Mouse (Mus musculus): ENCODE measurements around the gene Mospd3. TPM values are rescaled to one million over a fixed set of nuclear protein-coding genes. Genes with fewer than 3 reads are reported as not detected.
A peak's percentile ranks its signal among the peaks of the same experiment; 100 is the strongest.

The Mospd3 gene
- polyA plus RNA-seq (2012; rRNA removed) = 46.1 and 59.6 TPM in 2 replicates

DNA sequence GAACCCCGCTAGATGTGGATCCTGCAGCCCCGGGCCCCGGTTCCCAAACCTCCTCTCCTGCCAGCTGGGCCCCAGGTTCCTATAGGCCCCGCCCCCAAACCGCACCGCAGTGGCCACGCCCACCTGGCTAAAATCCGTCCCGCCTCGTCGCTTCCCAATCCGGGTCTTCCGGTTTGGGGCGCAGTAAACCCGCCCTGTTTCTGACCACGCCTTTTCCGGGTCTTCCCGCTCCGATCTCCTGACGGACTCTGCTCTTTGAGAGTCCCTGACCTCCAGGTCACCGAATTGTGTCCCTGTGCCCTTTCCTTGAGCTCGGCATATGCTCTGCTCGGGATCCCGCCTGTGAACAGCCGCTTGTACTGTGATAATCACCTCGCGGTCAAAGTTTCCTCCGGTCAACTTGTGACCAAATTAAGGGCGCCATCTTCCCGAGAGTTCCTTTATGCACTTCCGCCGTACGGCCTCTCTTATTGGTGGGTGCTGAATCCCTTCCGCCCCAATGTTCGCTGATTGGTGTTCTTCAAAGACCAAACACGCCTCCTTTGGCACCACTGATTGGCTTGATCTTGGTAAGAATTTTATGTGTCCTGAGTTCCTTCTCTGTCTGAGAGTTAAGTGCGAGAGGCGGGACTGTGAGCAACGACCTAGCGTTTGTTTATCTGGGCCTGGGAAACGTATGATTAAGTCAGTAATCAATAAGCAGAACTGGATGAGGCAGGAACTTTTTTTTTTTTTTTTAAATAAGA is at the start of gene Mospd3:
Gene Mospd3 (minus strand): TSS at position 440 of the 746 bp plus-strand sequence.
- DNase-seq (ENCODE audit: extremely low spot score in 1 of 2, low spot score in 1 of 2) = peak; percentile 93 to 96

DNA sequence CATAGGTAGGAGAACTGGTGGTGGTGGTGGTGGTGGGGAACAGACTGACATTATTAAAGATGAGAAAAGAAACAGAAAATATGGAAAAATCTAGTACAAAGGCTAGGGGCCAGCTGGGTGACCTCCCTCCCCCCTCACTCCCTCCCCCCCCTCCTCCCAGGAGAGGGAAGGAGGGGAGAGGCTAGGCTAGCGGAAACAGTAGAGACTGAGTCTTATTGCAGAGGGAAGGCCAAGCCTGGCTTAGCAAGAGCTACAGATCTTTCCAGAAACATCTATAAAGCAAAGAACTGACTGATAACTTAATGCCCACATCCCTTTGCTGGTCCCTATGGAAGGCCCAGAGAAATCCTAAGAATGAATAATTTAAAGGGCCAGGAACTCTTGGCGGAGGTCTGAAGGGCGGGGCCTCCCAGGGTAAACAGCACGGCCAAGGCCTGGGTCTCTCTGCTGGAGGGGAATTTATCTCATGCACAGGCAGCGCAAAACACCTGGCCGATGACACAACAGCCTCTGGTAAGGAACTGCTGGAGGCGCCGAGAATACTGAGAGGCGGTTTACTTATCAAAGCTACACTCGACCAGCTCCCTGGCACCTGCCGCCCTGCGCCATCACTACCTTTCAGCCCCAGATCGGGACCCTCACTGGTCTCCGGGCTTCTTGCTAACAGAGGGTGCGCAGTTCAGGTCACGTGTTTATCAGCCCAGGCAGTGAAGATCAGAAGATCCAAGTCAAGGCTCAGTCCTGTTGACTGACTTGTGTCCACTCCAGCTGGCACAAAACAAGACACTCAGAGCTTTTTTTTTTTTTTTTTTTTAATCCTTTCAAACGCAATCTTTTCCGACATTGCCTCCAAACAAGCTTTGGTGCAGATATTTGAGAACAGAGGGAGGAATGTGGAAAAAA is 49.1 kb upstream of the Mospd3 start:
- DNase-seq (ENCODE audit: extremely low spot score in 1 of 2, low spot score in 1 of 2) = no peak

DNA sequence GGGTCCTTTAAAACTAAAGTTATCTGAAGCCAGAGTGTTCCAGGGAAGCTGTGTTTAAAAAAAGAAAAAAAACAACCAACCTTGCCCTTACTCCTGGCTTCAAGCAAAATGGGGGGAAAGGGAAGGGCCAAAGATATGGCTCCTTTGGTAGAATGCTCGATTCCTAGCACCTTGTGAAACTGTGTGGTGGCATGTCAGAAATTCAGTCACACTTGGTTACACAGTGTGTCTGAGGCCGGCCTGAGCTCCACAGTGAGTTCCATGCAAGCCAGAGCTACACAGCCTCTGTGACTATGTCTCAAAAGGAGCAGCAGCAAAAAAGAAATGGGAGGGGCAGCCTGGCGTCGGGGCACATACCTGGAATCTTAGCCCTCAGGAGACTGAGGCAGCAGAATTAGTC is 48.4 kb upstream of the Mospd3 start:
- no peak for DNase-seq (ENCODE audit: extremely low spot score in 1 of 2, low spot score in 1 of 2)

DNA sequence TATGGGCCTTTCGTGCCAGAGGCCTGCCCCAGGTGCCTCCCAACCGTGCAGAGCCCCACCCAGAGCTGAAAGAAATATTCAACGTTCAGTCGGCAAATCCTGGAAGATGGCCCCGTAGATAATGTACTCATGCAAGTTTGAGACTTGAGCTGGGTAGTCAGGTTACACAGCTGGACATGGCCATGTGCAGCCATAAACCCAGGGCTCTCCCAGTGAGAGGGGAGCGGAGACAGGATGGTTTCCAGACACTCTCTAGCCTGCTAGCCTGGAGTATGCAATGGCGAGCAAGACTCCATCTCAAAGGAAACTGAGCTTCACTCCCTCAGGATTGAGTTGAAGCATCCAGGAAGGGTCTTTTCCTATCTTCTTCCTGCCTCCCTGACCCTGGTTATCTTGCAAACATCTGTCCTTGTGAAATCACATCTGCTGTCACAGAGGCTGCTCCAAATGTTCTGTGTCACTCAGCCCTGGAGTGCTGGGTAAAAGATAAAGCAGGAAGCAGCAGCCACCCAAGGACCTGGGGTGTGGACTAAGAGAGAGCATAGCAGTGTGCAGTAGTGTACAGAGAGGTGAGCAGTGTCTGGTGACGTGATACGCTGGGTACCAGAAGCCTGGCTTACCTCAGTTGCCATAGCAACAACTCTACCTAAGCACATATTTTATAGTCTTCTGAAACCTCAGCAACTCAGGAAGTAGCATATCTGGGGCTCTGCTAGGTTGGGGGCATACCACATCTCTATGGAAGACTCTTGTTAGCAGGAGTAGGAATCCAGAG is 47.2 kb upstream of the Mospd3 start:
- DNase-seq (ENCODE audit: extremely low spot score in 1 of 2, low spot score in 1 of 2) = no peak

DNA sequence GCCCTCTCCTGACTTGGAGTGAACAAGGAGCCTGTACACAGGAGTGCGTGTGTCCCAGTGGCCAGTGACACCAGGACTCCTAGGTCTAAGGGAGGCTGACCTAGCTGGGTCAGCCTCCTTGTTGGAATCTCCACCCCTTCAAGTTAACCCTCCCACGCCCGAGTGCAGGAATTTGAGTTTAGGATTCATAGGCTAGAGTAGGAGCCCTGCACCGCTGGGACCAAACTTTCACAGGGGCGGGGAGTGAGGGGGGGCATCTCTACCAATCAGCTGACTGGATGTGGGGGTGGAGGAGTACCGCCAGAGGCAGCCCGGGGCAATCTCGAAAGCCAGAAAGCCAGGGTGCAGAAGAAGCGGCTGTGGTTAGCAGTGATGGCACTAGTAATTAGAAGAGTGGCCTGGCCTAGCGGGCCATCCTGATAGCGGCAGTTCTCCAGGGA is 44.8 kb upstream of the Mospd3 start, which contains the start of gene Irs3:
Gene Irs3 (minus strand): TSS at position 63 of the 440 bp plus-strand sequence.
- DNase-seq (ENCODE audit: extremely low spot score in 1 of 2, low spot score in 1 of 2) = no peak

DNA sequence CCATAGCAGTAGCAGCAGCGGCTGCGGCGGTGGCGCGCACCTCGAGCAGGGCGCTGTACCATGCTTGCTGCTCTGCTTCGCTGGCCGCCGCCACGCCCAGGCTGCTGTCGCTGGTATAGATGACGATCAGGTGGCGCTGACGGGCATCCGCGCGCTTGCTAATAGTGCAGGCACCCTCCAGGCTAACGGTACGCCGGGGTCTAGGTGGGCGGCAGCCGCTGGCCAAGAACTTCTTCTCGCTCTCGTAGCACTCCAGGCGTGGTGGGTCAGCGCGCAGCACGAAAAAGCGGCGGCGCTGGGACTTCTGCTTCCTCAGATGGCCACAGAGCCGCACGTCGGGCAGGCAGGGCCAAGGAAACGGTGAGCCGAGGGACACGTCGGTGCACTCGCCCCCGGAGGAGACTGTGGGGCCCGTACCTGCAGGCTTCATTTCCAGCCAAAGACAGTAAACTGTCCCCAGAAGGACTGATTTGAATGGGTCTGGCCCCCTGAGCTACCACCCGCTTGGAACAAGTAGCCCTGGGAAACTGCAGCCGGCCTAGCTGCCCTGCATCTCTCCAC is 44.3 kb upstream of the Mospd3 start:
- no peak for DNase-seq (ENCODE audit: extremely low spot score in 1 of 2, low spot score in 1 of 2)

DNA sequence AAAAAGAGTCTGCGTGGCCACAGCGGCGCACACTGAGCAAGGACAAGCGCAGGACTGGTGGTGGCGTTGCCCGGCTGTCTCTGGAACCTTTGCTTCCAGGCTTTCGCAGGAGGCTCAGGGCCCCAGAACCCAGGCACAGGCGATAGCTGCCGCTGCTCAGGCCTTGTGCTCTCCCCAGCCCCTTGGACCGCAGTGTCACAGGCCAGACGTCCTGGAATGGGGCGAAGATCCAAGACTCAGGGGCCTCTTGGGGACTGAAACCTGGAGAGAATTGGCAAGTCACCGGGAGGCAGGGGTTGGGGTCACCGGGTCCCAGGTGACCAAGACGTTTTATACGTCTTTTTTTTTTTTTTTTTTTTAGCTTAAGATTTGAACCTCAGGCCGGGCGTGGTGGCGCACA is 43.6 kb upstream of the Mospd3 start:
- DNase-seq (ENCODE audit: extremely low spot score in 1 of 2, low spot score in 1 of 2) = no peak

DNA sequence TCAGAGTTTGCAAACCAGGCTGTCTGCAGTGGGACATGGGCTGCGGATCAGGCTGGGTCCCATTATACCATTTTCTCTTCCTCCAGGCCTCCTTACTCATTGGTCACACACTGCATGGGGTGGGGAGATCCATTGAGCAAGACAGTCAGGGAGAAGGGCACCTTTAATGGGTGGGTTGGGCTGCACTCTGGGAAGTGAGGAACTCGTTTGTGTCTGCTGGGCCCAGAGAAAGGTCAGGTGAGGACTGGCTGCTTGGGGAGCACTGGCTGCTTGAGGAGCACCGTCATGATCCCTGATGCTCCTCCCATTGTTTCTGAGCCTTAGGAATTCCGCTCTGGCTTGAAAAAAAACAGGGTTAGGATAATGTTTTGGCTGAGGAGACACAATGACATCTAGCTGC is 42.0 kb upstream of the Mospd3 start:
- no peak for DNase-seq (ENCODE audit: extremely low spot score in 1 of 2, low spot score in 1 of 2)

DNA sequence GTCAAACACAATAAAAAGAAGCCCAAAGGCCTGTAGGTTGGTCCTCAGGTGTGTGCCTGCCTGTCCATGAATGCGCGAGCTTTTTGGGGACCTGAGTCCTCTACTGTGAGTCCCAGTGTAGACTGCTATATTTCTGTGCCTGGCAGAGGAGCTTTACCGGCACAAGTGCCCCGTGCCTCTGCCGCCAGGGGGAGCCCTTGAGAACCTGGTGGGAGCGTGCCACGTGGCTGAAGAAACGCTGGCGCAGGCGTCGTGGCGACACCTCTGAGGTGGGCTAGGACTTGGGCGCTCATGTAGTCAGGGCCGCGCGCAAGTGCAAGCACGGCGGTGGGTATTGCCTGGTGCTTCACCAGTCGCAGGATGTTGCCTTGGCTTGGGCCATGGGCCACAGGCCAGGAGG is 40.2 kb upstream of the Mospd3 start, which contains the start of gene Sap25:
Gene Sap25 (plus strand): TSS at position 281 of the 400 bp plus-strand sequence.
- peak in 1 of 2 experiments; percentile 20 for DNase-seq (ENCODE audit: extremely low spot score in 1 of 2, low spot score in 1 of 2)

DNA sequence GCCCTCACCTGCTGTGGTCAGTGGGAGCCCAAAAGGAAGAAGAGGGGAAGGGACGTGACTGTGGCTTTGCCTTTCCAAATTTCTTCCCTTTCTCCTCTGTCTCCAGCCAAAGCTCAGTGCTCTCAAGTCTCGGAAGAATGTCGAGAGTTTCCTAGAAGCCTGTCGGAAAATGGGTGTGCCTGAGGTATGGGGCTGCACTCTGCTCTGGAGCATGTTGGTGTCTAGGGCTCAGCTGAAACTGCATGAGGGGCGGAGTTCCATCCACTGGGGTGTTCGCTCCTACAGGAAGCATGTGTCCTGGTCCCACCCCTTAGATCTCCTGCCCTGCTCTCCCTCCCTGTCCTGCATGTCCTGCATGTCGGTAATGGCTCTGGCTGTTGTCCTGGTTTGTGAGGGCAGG is 38.6 kb upstream of the Mospd3 start:
- DNase-seq (ENCODE audit: extremely low spot score in 1 of 2, low spot score in 1 of 2) = no peak

DNA sequence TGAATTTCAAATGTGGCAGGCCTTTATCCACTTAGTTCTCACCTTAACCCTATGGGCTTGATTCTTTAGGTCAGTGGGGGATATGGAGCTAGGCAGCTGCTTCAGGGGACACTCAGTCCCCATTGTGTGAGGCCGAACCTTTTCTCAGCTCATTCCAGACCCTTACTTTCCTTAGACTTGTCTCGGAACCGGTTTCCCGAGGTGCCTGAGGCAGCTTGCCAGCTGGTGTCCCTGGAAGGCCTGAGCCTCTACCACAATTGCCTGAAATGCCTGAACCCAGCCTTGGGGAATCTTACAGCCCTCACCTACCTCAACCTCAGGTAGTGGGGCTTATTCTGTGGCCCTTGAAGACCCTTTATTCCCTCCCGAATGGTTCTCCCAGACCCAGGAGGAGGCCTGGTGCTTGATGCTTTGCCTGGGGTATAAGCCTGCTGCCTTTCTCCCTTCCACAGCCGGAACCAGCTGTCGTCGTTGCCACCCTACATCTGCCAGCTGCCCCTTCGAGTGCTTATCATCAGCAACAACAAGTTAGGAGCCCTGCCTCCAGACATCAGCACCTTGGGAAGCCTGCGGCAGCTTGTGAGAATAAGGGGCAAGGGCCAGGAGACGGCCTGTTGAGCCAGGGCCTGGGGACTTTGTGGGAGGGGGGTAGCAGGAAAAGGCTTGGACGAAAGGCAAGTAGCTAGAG is 32.7 kb upstream of the Mospd3 start:
- DNase-seq (ENCODE audit: extremely low spot score in 1 of 2, low spot score in 1 of 2) = no peak

DNA sequence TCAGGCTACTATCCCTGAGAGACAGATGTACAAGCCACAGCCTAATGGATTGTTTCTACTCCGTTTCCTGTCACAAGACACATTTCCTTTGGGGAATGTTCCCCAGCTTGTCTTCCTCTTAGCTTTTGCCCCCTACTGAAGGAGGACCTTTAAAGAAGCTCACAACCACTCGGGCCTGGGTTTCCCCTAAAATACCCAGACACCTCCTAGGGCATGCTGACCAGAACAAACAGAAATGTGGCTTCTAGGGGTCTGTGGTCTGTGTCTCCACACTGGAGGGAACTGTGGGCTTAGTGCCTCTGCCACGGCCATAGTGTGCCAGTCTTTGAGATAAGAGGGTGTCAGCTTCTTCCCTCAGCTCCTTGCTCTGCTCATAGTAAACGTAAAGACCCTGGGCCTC is 30.7 kb upstream of the Mospd3 start:
- DNase-seq (ENCODE audit: extremely low spot score in 1 of 2, low spot score in 1 of 2) = no peak

DNA sequence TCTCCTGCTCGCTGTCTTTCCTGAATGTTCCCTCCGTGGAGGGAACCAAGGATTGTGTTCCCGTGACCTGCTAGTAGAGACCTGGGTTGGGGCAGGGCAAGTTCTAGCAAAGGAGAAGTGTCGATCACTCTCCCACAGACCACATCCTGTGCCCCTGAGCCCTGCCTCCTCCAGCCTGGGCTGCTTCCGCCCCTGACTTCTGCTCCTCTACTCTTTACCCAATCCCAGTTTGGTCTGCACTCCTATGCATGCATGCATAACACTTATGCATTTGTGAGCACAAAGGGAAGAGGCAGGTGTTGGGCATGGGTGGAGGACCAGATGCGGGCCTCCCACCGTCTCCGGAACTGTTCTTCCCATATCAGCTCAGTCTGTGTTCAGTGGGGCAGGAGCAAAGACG is 30.3 kb upstream of the Mospd3 start:
- peak in 1 of 2 experiments; percentile 47 for DNase-seq (ENCODE audit: extremely low spot score in 1 of 2, low spot score in 1 of 2)

DNA sequence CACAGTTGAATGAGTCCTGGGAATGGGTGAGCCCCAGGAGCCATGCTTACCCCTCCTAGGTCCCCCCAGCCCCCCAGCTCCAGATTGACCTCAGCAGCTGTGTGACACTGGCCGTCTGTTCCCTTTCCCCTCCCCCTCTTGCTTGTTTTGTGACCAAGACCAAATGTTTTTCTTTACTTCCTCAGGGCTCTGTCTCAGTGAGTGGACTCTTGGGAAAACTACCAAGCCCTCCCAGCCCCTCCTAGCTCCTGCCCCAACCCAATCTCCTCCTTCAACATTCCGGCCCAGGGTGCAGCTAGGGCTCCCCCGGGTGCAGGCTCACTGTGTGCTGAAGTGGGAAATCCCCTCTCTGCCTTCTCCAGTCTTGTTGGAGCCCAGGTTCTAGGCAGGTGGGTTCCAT is 29.7 kb upstream of the Mospd3 start:
- no peak for DNase-seq (ENCODE audit: extremely low spot score in 1 of 2, low spot score in 1 of 2)

DNA sequence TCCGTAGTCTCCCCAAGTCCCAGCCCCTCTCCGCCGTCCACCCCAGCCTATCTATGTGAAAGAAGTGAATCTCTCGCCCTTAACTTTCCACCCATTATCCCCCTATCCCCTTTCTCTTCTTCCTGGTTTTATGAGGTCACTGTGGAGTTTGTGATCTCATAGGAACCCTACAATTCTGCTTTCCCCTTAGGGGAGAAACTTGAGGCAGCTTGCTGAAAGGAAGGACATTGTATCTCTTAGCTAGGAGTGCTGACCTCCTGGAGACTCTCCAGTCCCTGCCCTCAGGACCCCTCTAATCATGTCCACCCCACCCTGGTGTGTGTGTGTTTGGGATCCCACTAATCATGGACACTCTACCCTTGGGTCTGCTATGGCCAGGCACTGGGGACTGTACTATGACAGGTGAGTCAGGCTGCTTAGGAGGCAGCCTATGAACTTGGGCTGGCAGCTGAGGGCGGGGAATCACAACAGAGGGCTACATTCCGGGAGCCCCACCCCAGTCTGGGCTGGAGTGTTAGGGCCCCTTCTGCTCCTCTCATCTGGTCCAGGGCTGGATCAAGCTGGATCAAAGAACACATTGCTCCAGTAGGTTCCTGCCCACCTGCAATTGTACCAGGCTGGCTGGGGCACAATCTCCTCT is 29.2 kb upstream of the Mospd3 start:
- DNase-seq (ENCODE audit: extremely low spot score in 1 of 2, low spot score in 1 of 2) = no peak

DNA sequence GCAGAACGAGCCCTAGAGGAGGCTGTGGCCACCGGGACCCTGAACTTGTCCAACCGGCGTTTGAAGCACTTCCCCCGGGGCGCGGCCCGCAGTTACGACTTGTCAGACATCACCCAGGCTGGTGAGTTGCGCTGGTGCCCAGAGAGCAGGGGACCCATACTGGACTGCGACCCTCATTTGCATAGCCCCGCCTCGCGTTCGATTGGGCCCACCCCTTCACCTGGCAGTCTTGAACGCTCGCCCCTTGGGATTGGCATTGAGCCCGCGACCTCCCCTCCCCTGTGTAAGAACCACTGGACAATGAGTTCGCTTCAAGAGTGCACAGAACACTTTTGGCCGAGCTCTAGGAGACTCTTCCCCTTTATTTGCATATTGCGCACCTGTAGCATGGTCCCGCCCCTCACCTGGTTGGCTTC is 28.5 kb upstream of the Mospd3 start:
- DNase-seq (ENCODE audit: extremely low spot score in 1 of 2, low spot score in 1 of 2) = peak in 1 of 2 experiments; percentile 37

DNA sequence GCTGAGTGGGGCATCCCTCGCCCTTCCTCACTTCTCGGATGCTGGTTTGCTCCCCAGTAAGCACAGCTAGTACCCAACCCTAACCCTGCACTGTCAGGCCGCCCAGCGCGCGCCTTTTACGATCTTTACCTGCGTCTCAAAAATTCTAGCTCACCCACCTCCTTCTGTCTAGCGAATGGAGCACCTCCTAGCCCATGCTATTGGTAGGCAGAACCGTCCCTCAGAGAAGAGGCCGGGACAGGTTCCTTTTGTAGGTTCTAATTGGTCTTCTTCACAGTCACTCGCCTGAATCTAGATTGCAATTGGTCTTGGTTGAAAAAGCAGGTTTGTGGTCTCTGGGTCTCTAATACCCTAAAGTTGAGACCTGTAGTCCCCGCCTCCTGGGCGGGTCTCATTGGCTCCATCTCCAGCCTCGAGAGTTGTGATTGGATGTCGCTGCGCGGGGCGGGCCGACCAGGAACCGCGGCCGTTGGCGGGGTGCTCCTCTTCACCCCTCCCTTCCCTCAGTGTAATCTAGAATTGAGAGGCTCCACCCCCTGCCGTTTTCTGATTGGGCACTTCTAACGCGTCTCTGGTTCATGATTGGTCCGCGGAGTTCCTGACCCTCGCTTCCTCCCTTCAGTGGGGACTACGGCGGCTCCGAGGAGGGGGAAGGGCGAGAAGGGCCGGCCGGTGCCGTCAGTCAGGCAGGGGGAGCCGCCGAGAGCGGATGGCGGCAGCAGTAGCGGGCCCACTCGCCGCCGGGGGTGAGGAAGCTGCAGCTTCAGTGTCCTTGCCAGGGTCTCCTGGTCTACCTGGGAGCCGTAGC is 27.8 kb upstream of the Mospd3 start, which contains the start of the genes Fbxo24, Lrch4 and Gm20605:
Gene Fbxo24 (minus strand): TSS at position 505 of the 808 bp plus-strand sequence.
Gene Lrch4 (plus strand): TSS at position 624 of the 808 bp plus-strand sequence.
Gene Gm20605 (plus strand): TSS at position 678 of the 808 bp plus-strand sequence.
- peak; percentile 99 to 100 for DNase-seq (ENCODE audit: extremely low spot score in 1 of 2, low spot score in 1 of 2)

DNA sequence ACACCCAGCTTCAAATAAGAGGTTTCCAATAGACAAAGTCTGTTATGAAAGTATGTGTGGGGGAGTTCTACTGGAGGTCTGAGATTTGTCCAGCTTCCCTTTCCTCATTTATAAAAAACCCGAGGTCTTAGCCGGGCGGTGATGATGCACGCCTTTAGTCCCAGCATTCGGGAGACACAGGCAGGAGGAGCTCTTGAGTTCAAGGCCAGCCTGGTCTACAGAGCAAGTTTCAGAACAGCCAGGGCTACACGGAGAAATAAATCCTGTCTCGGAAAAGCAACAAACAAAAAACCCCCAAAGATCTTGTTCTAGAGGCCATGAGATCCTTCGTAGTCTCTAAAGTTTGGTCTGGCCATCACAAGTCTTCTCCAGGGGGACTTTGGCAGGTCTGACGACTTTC is 27.1 kb upstream of the Mospd3 start:
- DNase-seq (ENCODE audit: extremely low spot score in 1 of 2, low spot score in 1 of 2) = peak in 1 of 2 experiments; percentile 29

Measured in frontal cortex, adult 2 months (tissue).